Mouse (Mus musculus): Measurements from ENCODE around the gene Thrb.

Thrb gene

DNA sequence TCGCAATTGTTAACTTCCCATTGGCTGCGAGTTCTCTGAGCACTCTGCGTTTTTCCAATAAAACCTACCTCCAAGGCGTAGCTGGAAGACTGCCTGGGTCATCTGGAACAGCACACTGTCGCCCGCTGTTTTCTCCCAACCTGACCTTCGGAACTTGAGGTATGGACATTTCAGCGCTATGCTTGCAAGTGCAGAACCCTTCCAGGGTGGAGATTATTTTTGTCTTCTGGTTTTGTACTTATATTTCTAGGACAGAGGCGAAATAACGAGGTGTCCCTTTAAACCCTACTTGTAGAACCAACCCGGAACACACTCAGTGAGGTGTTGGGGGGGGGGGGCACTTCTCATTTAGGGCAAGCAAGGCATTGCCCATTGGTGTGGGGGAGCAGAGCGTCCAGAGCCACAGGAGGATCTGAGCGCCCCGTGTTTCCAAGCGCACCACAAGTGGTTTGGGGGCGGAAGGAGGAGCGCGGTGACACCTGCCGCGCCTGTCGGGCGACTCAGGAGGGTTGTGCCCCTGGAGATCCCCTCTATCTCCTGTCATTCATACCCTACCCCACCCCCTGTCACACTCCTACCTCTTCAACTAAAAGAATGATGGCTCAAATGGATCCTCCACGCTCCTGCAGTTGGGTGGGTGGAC, at the start of gene Thrb:
Gene Thrb (plus strand): TSS at position 576 of the 643 bp plus-strand sequence.
- DNase-seq (ENCODE audit: low read depth in 2 of 2, low spot score in 2 of 2) = no peak

DNA sequence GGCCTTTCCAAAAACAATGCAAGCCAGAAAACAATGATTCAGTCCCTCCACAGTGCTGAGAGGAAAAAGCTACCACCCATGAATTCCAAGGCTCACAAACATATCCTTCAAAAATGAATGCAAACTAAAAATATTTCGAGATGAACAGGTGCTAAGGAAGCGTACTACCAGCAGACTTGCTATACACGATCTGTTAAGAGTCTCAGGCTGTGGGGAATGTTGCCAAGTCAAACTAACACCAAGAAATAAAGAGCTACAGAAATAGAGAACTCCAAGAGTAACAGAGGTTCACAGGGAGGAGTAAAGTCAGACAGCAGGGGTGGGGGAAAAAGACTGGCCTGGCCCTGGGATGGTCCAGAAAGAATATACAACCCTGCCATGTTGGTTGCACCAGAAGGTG, 38.4 kb upstream of the Thrb start:
- DNase-seq (ENCODE audit: low read depth in 2 of 2, low spot score in 2 of 2) = no peak

DNA sequence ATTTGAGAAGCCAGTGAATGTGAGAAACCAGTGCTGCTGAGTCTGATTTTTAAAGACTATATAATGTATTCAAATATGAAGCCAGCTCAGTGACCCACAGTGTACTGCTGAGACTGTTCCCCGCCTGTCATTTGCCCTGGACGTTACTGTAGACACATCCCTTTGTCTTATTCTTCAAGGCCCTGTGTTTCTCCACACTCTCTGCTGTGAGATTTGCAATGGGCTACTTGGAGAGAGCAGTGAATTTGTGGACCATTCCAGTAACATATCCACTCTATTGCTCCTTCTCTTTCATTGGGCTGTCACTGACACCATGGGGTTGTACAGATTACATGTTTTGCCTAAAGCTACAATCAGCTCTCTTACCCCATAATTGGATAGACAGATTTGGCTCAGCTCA, 36.1 kb upstream of the Thrb start:
- DNase-seq (ENCODE audit: low read depth in 2 of 2, low spot score in 2 of 2) = no peak

DNA sequence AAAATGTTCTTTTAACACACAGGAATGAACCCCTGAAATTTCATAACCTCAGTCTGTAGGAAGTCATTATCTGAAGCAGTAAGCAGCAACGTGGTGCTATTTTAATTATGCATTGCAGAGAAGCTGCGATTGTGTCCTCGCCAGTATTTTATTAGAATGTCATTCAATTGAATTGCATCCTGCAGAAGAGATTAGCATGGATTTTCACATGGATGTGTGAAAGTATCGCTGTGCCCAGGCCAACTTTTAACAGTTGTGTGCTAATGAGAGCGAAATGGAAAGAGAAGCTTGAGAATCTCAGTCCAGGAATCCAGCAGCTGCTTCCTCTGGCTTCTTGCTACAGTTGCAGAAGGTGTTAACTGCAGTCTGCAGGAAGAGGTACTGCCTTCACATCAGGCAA, 30.8 kb upstream of the Thrb start:
- DNase-seq (ENCODE audit: low read depth in 2 of 2, low spot score in 2 of 2) = no peak

DNA sequence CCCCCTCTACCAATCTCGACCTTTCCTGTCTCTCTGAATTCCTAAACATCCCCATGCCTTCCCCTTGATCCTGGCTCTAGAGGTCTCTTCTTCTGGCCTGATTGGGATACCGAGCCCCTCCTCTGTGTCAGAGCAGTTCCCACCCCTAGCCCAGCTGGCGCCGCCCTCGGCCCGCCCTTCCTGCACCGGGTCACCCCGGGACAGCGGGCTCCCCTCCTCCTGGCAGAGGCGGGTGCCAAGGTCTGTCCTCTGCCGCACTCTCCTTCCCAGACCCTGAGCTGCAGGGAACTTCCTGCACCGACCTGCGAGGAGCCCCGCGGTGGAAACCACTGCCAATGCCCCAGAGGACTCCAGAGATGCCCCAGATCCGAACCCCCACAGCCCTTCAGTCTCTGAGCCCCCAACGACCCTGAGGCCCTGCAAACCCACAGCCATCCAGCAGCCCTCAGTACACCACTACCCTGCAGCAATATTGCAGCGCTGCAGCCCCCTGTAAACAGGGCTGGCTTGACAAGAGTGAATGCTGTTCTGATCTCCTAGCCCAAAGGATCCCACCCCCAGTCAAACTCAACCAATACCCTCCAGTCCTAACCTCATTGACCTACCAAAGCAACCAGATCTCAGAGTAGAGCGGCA, 27.1 kb upstream of the Thrb start:
- DNase-seq (ENCODE audit: low read depth in 2 of 2, low spot score in 2 of 2) = peak in 1 of 2 experiments; percentile 1

DNA sequence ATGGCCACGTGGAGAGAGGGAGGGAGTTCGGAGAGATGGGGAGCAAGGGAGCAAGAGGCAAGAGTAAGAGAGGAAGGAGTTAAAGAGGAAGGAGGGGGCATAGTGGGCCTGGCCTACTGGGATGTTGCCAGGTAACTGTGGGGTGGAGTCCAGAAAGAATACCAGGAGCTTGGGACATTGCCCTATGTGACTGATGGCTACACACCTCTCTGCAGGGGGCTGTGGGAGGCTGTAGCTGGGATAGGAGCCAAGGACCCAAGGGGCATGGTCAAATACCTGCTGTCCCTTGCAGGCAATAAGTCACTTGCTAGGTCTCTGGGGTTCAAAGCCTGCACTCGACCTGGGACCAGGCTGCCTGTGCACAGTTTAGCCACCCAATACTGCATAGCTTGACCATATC, 23.1 kb upstream of the Thrb start:
- no peak for DNase-seq (ENCODE audit: low read depth in 2 of 2, low spot score in 2 of 2)

DNA sequence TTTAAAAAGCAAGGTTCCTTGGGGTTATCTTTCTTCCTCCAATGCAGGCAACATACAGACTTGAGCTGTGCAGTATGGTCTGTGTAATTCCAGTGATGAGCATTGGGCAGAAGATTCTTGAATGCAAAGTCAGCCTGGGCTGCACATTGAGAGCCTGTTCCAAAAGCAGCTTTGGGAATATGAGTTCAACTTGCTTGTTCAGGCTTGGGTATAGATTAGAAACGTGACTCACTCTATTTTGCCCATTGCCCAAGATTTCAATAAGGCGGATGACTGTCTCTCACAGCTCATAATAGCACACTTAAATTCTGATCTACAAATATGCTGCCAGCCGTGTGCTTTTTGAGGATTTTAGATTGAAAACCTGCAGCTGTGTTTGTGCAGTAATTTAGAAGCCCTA, 18.3 kb upstream of the Thrb start:
- DNase-seq (ENCODE audit: low read depth in 2 of 2, low spot score in 2 of 2) = no peak

- DNase-seq (ENCODE audit: low read depth in 2 of 2, low spot score in 2 of 2) = no peak
These were observed 5.0 kb upstream of the Thrb start for GRCm38 (mm10) chr14:17655084-17655483.

- DNase-seq (ENCODE audit: low read depth in 2 of 2, low spot score in 2 of 2) = peak; percentile 17 to 40
These were observed 1.0 kb upstream of the Thrb start for GRCm38 (mm10) chr14:17659031-17659430.

GRCm38 (mm10) chr14:17660329-17661099, 453 bp downstream of the Thrb start:
- peak; percentile 16 to 33 for DNase-seq (ENCODE audit: low read depth in 2 of 2, low spot score in 2 of 2)

- peak; percentile 1 to 8 for DNase-seq (ENCODE audit: low read depth in 2 of 2, low spot score in 2 of 2)
These were observed 1.1 kb downstream of the Thrb start for GRCm38 (mm10) chr14:17661100-17661521.

DNA sequence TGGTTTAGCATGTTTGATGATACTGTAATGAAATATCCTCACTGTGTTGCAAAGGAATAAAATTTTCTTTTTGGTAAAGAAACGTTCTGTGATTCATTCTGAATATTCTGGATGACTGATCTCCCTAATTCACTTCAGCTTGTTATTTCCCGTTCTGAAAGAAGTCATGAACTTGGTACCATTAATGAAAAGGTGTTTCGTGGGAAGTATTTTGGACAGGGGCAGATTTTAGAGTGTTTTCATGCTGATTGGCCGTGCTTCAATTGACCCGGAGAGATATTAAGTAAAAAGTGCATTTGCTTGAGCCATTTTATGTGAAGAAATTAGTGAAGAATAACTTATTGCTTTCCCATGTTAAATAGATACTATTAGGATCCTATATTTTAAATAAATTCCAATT, 2.0 kb downstream of the Thrb start:
- DNase-seq (ENCODE audit: low read depth in 2 of 2, low spot score in 2 of 2) = no peak

DNA sequence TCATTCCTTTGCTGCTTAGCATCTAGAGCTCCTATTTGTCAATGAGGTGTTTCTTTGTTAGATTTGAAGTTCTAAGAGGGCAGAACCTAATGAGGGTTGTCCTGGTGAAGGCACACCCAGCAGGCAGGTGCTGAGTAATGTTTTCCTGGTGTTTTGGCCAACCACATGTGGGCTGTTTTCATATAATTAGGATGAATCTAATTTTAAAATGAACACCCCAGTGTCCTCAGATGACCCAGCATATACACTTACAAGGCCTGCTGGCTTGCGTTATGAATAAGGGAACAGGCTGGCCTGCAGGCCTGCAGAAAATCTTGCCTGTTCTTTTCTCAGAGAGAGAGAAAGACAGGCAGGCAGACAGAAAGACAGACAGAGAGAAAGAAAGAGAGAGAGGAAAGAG, 14.3 kb downstream of the Thrb start:
- no peak for DNase-seq (ENCODE audit: low read depth in 2 of 2, low spot score in 2 of 2)

DNA sequence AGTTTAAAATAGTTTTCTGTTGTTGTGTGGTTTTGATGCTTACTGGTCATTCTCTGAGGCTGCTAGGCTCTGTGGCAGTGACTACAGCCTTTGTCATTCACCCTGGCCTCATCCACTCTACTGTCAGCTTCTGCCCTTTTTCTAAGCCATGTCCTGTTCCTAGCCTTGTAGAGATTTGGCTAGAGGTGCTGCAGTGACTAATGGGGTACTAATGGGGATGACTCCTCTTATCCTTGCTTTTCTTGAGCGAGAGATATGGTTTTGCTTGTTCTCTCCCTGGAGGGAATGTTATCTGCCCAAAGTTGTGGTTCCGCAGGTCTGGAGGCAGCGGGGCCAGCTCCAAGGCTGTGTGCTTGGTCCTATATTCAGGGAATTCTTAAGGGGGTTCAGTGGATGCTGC, 15.2 kb downstream of the Thrb start:
- no peak for DNase-seq (ENCODE audit: low read depth in 2 of 2, low spot score in 2 of 2)

DNA sequence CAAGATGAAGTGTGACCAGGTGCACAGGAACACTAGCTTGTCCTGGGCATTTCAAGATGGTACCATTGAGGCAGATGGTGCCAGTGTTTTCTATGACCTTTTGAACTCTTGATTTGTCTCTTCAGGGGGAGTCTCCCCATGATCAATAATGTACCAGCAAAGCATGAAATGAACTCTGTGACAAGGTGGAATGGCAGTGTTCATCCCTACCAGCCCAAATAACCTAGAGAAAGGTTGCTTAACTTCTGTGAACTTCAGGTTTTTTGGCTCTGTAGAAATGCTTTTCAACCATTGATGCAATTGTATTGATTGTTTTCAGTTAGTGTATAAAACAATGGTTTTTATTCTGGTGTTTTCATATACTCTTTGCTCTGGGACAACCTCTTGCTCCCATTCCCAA, 21.4 kb downstream of the Thrb start:
- DNase-seq (ENCODE audit: low read depth in 2 of 2, low spot score in 2 of 2) = no peak

- no peak for DNase-seq (ENCODE audit: low read depth in 2 of 2, low spot score in 2 of 2)
These were observed 24.8 kb downstream of the Thrb start for GRCm38 (mm10) chr14:17684881-17685280.

- DNase-seq (ENCODE audit: low read depth in 2 of 2, low spot score in 2 of 2) = no peak
These were observed 25.4 kb downstream of the Thrb start for GRCm38 (mm10) chr14:17685491-17685890.

DNA sequence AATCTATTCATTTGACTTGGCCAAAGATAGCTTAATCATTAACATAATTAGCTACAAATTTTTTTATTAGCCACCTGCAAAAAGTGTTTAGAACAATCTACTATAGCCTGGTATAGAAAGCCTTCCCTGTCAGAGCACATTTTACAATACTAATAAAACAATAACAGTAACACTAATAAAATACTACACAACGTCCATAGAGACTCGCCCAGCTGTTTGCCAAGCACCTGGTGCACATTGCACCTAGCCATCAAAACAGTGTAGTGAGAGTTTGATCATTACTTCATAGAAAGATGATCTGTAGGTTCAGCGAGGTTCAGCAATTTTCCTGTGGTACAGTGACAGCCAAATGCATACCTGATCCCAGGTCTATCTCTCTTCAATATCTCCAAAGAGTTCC, 26.9 kb downstream of the Thrb start:
- DNase-seq (ENCODE audit: low read depth in 2 of 2, low spot score in 2 of 2) = no peak

GRCm38 (mm10) chr14:17691246-17691645, 31.2 kb downstream of the Thrb start:
- no peak for DNase-seq (ENCODE audit: low read depth in 2 of 2, low spot score in 2 of 2)

DNA sequence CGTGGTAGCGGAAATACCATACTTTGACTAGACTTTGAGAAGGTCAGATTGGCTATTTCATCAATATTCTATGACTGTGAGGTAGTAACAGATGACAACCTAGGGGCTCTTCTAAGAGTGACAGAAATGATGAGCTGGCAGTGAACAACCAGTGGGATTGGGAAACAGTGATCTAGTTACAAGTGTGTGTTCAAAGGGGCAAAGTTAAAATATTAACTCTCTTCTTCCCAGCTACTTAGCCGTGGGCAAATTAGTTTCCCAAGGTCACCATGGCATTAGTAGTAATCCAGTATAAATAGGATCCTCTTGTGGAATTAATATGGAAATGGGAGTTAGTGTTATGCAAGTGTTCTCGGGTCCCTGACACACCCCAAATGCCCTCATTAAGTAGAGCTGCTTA, 35.5 kb downstream of the Thrb start:
- no peak for DNase-seq (ENCODE audit: low read depth in 2 of 2, low spot score in 2 of 2)

DNA sequence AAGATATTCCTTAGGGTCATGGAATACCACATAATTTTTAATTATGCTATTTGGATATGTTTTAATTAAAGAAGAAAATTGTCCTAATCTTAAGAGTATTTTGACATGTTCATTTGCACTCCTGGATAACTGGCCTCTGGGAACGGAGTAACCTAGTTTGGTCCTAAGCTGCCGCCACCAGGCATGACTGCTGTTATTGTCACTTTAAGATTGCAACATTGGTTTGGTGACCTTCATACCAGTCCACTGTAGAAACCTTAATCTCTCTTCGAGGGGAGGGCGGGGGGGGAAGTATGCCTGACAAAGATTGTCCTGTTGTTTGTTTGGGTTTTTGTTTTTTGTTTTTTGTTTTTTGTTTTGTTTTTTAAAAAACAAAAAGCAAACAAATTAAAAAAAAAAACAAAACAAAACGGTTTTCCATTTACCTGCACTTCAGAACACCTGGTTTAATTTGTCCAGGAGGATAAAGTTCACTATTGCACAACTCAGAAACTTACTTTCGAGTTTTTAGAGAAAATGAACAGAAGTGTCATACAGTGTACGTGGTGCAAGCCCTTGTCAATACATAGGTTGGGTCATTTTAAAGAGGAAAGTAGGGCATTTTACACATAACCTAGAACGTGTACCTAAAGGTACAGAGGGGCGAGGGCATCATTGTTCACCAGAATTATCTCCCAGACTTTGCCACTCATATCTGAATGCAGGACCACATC, 38.0 kb downstream of the Thrb start:
- DNase-seq (ENCODE audit: low read depth in 2 of 2, low spot score in 2 of 2) = no peak

DNA sequence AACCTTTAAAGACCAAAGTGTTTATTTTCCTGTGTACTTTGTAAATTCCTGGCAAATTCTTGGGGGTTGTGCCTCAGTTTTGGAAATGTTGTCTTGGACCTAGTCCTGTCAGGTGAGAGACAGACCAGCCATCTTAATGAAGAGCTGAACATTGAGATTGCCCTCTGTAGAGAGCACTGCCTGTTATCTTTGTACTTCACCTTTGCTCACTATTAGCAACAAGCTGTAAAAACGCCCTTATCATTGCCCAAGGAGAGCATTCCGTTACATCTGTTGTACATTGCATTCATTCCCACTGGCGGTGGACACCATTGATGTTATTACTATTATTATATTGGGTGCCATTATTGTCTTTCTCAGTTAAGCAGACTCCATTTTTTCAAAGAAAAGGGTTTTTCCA, 40.2 kb downstream of the Thrb start:
- no peak for DNase-seq (ENCODE audit: low read depth in 2 of 2, low spot score in 2 of 2)

All from CD8-positive naive resting alpha-beta T cell, adult 2 months (primary cell).